Mouse (Mus musculus): ENCODE results near the gene Uba7.
A peak's percentile ranks its signal among the peaks of the same experiment; 100 is the strongest.

Uba7 gene

DNA sequence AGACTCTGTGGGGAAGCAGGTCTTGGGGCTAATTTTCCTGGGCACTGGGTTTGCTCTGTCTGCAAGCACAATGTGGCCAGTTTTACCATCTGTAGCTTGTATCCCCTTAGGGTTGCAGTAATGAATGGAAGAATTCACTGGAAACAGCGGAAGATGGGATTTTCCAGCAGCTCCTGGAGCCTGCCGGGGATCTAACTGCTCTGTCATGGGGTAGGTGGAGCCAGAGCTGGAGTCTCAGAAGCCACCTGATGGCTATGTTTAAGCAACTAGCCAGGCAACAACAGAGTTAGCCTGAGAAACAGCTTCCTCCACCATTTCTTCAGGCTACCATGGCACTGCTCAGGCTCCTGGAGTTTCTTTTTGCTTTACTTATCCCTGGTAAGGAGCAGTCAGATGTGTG, 16.9 kb downstream of the Uba7 start, which contains the start of gene Cdhr4:
Cdhr4 (plus strand) TSS at position 301 of the 400 bp plus-strand sequence.
- no peak for DNase-seq (ENCODE audit: low read depth, low spot score)

DNA sequence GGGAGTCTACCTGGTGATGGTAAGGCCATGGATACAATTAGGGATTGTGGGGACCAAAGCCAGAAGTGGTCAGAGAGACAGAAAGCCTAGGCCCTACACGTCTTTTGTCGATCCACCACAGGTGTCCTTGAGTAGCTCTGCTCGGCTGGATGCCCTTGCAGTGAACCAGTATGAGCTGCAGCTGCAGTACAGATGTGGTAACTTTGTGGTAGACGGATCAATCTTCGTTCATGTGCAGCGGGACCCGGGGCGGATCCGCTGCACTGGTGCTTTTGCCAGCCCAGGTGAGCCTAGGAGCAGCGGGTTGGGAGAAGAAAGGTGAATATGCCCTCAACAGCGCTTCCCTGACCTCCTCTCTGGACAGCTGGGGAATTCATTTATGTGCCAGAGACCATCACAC, 17.7 kb downstream of the Uba7 start:
- no peak for DNase-seq (ENCODE audit: low read depth, low spot score)

DNA sequence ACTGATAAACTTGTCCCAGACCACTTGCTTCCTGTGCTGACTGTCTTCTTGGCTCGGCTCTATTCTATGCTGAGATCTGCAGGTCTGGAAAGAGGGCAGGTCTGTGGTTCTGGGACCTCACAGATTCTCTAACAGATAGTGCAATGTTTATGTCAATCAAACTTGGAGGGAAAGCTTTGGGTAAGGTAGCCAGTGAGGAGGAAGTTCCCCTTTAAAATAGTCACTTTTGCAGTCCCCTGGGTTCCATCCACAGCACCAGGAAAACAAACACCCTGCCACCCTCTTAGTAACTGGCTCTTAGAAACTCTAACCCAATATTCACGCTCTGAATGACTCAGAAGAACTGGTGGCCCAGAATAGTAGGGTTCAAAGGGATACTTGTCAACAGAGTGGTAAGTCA, 19.2 kb downstream of the Uba7 start:
- no peak for DNase-seq (ENCODE audit: low read depth, low spot score)

DNA sequence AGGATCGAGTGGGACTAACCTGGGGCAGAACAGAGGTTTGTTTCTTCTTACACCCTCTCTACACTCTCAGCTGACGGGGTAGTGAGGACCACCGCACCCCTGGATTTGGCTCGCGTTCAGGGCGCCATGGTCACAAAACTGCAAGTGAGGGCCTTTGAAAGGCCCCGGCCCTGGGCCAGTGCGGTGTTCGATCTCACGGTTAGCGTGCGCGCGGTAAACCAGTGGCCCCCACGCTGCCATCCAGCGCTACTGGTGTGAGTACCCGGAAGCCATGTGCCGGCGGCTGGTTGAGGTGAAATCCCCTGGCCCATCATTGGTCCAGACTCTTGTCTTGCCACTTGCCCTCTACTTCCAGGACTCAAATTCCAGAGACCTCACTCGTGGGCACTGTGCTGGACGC, 20.2 kb downstream of the Uba7 start:
- DNase-seq (ENCODE audit: low read depth, low spot score) = no peak

DNA sequence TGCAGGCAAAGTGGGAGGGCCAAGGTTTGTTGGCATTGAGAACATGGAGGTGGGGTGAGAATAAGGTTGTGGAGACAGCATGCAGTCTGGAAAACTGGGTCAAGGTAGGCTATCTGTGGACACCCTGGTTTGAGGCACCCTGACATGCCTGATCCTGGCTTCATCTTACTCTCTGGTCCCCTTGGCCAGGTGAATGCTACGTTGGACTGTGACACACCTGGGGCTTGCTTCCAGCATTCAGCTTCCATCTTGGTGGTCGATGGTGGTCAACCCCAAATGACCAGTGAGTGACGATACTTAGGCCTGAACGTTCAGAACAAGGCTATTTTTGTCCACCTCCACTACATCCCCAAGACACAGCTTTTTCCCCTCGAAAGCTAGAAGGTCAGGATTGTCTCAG, 20.7 kb downstream of the Uba7 start, which contains the start of gene Gm20662:
Gm20662 (plus strand) TSS at position 301 of the 400 bp plus-strand sequence.
- no peak for DNase-seq (ENCODE audit: low read depth, low spot score)

DNA sequence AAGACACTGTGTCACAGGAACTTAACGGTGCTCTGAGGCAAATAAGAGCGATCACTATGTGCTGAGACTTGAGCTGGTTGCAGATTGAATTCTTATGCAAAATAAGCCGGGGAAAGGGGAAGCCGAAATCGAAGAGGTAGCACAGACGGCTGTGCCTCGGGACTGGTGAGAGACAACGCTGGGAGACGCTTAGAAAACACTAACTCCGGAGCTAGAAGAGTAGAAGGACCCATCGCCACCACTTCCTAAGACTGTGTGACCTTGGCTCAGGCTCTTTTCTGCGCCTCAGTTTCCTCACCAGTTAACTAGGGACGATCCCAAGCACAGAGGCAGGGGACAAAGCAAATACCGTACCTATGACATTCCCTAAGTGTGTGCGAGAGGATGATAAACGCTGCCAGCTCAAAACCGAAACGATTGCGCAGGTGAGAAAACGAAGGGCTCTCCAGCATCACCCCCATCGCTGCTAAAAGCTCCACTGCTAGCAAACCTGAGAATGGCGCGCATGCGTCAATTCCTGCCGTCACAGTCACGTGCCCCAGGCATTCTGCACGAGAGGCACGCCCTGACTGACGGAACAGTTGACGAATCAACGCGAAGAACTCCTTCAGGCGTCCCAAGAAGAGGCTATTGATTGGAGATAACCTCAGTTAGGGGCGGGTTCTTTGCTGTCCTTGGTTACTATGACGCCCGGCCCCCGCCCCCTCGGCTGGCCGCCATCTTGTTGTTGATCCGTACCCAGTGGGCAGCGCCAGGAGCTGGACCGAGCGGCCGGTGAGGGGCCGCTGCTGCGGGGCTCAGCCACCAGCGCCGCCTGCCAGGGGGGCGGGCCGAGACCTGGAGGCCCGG, 26.8 kb downstream of the Uba7 start, which contains the start of gene Ip6k1:
Ip6k1 (plus strand) TSS at position 580 of the 849 bp plus-strand sequence.
- peak; percentile 100 for DNase-seq (ENCODE audit: low read depth, low spot score)

DNA sequence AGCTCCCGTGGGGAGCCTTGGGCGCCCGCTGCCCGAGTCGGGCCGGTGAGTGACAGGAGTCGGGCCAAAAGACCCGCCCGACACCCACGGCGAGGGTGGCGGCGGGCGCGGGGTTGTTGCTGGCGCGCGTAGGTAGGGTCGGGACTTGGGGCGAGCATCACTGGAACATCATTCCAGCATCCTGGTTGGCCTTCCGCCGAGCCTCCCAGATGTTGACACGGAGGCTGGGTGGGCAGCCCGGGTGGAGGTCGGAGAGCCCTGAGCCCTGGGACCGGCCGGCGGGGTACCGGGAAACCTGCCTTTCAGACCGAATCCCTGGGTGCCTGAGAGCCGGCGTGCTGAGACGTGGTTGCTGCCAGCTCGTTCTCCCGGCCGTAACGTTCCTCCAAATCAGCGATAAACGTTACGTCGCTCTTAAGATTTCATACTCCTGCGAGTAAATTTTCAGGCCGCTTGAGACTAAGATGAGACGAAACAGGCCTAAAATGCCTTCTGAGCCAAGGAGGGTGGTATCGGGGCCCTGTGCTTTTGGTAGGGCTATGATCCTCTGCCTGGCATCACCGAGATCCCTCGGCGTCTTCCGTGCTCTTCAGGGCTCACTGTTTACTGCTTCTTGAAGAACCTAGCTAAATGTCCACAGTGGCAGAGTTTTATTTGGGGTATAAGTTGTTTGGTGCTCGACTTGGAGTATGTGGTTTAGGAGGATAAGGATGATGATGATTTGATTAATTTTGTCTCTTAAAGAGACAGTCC, 27.6 kb downstream of the Uba7 start:
- DNase-seq (ENCODE audit: low read depth, low spot score) = peak; percentile 49

DNA sequence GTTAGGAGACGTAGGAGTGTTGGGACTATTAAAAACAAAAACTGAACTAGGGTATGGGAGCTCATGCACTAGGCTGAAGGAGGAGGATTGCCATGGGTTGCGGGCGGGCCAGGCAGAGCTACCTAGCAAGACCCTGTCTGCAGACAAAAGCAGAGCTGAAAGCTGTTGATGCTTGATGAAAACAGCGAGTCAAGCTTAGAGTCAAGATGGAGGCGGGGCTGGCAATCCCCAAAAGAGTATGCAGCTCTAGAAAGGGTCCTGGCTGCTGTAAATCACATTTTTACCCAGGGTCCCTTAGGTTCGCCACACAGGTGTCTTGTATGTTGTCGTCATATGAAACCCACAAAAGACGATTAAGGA, 28.2 kb downstream of the Uba7 start:
- peak; percentile 42 for DNase-seq (ENCODE audit: low read depth, low spot score)

DNA sequence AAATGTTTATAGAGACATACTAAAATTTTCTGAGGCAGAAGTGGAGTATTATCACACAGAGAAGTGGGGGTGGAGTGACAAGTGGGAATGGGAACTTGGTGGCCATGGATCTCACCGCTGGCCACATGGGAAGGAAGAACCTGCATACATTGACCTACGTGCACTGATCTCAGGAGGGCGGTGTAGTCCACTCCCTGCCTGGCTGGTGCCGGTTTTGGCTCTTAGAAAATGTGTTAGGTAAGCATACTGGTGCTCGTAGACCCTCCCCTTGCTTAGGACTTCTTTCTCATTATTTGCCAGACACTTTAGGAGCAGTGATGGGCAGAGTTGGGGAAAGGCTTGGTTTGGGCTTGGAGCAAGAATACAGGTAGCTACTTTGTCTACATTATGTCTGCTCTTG, 32.7 kb downstream of the Uba7 start:
- DNase-seq (ENCODE audit: low read depth, low spot score) = no peak

DNA sequence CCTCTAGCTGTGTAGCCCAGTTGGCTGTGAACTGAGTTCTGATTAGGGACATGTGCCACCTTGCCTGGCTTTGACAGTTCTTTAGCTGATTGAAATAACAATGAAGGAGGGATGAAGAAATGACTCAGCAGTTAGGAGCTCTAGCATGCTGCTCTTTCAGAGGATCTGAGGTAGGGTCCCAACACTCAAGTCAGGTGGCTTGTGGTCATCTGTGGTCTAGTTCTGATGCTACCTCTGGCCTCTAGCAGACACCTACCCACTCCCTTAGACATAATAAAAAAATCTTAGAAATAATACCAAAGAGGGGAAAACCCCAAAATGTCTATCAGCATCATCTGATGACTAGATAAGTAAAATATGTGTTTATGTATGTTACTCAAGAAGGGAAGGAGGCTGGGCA, 35.1 kb downstream of the Uba7 start:
- DNase-seq (ENCODE audit: low read depth, low spot score) = peak; percentile 42

DNA sequence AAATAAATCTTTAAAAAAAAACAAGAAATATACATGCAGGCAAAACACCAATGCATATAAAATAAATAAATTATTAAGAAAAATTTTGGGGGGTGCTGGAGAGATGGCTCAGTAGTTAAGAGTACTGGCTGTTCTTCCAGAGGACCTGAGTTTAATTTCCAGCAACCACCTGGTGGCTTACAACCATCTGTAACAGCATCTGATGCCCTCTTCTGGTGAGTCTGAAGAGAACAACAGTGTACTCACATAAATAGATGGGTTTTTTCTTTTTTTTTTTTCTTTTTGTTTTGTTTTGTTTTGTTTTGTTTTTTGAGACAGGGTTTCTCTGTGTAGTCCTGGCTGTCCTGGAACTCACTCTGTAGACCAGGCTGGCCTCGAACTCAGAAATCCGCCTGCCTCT, 38.3 kb downstream of the Uba7 start:
- peak; percentile 21 for DNase-seq (ENCODE audit: low read depth, low spot score)

DNA sequence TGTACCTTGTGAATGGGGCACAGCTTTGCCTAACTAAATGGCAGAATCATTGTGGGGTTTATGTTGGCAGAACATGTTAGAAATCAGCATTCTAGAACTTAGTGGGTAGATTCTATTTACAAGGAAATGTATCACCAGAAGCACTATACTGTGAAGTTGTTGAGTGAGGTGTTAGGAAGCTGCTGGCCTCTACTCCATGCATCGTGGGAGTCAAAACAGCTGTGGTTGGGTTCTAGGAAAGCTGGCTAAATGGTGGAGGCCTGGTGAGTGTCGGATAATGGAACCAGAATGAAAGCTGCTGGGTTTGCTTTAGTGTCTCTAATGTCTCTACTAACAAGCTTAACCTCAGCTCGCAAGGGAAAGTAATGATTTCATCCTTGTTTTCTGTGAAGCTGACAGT, 41.8 kb downstream of the Uba7 start:
- DNase-seq (ENCODE audit: low read depth, low spot score) = no peak

DNA sequence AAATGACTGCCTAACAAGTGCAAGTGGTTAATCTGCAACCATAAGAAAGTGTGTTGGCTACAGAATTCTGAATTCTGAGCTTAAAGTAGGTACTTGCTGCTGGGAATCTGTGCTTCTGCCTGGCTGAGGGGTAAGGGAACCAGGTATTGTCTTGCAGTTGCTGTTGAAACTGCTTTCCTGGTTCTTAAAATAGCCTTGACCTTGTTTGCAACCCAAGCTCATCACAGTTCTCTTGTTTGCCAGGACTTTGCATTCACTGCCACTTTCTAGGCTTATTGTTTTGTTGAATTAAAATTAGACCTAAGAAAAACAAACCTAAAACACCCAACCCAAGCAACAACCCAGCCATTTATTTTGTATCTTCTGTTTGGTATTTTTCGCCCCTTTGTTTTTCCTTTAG, 45.4 kb downstream of the Uba7 start:
- DNase-seq (ENCODE audit: low read depth, low spot score) = no peak

DNA sequence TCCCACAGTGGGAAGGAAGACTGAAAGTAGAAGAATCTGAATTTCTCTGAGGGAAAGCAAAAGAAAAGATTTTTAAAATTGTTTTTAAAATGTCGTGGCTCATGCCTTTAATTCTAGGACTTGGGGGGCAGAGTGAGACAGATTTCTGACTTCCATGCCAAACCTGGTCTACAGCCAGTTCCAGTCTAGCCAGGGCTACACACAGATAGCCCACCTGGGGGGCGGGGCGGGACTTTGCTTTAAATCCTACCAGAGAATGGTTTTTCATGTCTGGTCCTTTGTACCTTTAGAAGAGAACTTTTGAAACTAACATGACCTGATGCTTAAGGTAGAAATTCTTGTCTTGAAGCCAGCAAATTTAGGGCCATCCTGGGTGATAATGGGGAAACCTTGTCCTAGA, 47.9 kb downstream of the Uba7 start:
- no peak for DNase-seq (ENCODE audit: low read depth, low spot score)

DNA sequence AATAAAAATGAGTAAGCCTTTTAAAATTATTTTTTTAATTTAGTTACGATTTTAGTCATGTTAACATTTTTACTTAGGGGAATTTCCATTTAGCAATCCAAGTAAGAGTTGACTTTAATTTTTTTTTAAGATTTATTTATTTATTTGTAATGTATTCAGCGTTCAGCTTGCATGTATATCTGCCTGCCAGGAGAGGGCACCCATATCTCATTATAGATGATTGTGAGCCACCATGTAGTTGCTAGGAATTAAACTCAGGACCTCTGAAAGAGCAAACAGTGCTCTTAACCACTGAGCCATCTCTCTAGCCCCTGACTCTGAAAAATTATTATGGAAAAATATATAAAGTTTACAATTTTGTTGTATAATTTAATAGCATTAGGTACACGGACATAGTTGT, 51.3 kb downstream of the Uba7 start:
- peak; percentile 25 for DNase-seq (ENCODE audit: low read depth, low spot score)

DNA sequence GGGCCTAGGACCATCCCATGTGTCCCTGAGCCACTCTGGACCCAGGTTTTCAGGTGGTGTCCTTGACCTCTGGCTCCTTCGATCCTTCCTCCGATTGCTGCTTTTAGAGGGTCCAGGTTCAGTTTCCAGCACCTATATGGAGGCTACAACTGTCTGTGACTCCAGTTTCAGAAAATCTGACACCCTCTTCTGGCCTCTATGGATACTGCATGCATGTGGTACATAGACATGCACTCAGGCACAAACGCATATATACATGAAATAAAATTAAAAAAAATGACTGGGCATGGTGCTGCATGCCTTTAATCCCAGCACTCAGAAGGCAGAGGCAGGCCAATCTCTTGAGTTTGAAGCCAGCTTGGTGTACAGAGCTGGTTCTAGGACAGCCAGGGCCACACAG, 52.6 kb downstream of the Uba7 start:
- no peak for DNase-seq (ENCODE audit: low read depth, low spot score)

DNA sequence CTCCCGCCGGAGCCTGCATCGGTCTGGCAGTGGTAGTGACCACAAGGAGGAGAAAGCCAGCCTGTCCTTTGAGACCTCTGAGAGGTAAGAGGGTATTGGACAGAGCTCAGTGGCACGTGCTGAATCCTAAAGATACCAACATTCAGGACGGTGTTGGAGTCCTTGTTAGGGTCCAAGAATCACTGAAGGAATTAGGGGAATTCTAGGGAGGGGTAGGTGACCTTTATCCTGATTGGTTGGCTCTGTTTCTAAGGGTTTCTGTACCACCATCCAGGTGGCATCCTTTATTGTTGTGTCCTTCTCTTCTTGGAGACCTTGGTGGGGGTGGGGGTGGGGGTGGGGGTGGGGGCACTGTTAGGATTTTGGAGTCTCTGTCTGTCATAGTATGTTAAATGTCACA, 56.8 kb downstream of the Uba7 start:
- DNase-seq (ENCODE audit: low read depth, low spot score) = no peak

Data from 3T3-L1 (cell line).